Mouse (Mus musculus) kidney, adult 8-10 months (tissue): ENCODE data around the gene Spint3.
A peak's percentile ranks its signal among the peaks of the same experiment; 100 is the strongest.

ENCODE experiments used
- DNase-seq, 2 experiments: peaks; one replicate each; pipeline ENCODE4 v3.0.0; 2022

Gene Spint3

DNA sequence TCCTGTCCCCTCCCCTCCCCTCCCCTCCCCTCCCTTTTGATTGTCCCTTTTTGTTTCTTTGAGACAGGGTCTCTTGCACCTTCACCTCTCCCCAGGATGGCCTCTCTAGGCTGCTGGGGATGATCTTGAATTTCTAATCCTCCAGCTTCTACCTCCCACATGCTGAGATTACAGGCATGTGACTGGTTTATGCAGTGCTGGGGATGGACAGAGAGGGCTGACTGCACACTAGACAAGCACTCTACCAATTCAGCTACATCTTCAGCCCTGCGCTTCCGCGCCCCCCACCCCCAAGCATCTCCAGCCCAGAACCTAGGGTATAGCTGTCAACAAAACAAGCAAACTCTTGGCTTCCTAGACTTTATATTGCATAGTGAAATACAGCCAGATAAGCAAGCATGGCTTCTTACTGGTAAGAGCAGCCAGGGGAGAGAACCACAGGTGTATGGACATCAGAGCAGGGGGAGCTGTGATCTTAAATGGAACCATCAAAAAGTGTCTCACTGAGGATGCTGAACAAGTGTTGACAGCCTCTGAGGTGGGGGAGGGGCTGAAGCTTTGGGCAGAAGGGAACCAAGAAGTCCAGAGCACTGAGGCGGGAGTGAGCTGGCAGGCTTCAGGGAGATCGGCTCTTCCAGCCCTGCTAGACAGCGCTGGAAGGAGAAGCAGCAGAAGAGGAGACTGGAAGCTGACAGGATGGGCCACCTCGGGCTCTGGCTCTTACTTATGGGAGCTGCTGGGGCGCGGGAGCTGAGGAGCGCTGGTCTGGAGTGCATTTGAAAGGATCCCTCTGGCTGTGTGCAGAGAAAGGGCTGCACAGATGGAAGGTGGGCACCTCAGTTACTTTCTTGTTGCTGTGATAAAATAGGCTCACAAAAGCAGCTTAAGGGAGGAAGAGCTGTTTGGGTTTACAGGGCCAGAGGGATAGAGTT is 23.0 kb downstream of the Spint3 start:
- DNase-seq, result no peak

DNA sequence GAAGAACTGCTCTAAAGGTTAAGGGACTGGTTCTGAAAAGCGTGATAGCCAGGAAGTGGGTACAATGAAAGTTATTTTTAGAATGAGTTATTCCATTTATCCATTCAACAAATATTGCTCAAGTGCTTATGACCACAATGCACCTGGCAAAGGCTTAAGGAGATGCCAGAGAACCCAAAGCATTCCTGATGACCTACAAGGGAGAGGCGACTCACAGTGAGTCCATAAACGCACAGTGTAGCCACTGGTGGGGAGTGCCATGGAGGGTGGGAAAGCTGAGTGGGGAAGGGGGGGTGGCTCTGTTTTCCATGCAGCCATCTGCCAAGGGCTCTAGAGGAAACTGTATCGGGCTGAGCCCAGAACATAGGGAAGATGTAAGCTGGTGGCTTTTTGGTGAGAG is 23.9 kb downstream of the Spint3 start:
- DNase-seq, result no peak

DNA sequence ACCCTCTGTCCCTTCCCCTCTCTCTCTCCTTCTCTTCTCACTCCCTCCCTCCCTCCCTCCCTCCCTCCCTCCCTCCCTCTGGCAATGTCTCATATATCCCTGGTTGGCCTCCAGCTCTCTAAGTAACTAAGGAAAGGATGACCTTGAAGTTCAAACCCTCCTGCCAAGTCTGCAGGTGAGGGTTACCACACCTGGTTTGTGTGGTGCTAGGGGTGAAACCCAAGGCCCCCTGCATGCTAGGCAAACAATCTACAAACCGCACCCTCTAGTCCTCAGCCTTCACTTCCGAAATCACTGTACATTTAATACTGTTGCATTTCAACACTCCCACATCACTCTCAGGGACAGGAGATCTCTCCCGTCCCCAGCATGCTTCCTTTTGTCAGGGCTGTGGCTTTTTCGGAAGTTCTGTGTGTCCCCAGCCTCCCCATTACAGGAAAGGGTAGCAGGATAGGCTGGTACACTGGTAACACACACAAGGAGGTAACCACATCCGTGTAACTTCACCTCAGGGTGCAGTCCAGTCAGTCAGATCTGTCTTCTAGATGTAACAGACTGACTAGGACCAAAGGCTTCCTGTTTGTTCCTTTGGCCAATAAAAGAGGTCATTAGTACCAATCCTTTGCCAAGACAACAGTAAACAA is 28.7 kb downstream of the Spint3 start:
- DNase-seq, result no peak

DNA sequence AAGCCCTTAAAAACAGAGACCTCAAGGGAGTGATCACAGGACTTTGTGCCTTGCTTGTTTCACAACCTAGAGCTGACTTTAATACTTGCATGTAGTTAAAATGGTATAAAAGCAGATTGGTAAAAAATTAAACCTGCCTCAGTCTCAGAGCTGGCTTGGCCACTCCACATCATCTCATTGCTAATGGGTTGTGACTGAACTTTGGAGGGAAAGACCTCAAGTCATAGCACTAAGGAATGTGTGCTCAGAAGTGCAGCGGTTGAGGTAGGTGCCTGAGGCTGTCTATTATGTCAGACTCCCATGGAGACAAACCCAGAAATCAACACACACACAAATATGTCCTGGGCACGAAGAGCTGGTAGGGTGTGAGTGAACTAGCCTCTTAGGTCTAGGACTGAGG is 29.5 kb downstream of the Spint3 start:
- DNase-seq, result peak; percentile 45 to 86

DNA sequence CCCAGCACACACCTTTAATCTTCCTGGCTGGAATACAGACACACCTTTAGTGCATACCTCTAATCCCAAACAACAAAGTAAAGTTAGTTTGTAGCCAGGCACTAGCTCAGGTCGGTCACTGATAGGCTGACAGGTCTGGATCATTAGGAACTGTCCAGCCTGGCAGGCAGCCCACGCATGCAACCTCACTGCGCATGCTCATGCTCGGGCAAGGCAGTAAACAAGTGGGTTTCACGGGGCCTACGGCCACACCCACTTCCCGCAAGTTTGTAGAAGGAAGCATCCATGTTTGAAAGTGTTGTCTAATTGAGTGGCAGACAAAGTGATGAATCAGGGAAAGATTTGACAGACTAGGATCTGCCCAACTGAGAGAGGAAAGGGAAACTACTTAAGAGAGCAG is 30.7 kb downstream of the Spint3 start:
- peak in 1 of 2 experiments; percentile 15 for DNase-seq

DNA sequence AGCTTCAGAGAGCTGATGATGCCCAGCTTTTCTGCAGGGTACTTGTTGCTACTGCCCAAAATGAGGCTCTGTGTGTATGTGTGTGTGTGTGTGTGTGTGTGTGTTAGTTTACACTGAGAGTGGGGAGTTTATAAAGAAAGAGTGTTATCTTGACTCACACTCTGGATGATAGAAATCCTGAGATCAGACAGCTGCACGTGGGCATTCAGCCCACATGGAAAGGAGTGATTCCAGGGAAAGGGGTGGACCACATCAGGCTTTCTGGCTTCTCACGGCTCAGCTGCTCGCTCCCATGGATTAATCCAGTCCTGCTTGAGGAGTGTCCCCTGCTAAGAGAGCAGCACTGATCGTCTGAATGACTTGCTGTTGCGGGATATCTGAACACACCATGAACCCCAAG is 31.1 kb downstream of the Spint3 start:
- DNase-seq, result no peak

DNA sequence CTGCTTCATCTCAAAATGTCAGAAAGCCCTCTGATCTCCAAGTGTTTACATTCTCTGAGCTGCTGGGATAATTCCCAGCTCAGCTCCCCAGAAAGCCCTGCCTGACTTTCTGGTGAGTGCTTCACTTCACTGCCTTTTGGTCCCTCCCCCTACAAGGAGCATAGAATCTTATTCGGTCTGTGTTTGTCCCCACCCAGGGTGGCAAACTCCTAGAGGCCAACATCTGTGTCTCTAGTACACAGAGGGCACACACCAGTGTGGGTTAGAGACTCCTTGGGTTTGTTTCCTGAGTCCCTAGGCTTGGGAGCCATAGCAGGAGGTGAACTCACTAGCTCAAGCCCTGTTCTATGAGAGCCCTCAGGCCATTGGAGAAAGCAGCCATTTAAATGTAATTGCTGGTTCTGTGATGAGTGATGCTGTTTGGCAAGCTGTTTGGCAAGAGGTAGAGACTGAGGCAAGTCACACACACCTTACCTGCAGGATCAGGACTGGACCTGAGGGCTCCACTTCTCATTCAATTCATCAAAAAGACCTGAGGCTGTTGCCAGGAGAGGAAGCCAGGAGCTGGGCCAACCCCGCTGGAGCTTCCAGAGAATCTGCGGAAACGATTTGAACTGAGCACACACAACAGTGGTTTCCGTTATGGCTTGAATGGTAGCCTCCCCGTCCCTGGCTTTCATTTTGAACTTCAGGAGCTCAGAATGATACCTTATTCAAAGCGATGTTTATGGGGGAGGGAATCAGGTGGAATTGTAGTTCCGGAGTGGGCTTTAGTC is 32.4 kb downstream of the Spint3 start:
- peak in 1 of 2 experiments; percentile 35 for DNase-seq

DNA sequence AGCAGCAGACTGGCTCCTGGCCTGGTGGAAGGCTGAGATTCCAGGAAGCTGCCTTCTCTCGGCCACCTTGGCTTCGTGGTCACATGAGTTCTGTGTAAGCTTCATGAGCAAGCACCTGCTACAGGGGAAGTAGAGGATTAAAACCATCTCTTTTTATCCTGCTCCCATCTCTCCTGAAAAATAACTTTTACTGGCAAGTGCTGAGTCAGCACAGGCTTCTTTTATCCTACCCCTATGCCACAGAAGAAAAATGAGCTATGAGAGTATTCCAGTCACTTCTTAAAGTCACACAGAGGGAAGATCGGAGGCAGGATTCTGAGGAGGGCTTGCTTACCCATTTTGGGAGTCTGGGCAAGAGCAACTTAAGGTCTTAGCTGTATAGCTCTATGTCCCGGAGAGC is 36.3 kb downstream of the Spint3 start:
- no peak for DNase-seq

DNA sequence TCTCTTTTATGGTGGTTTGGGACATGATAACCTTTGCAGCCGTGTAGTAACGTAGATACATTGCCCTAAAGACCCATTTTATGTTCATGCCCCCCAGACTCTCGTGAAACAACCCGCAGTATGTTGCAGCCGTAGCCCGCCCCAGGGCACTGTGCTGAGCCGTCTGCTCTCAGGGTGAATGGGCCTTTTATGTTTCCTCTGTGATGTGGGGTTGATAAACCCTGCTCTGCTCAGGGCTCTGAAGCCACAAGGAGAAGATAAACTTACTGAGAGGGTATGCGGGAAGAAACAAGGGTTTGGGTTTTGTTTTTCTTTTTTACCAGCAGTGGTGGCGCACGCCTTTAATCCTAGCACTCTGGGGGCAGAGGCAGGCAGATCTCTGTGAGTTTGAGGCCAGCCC is 38.9 kb downstream of the Spint3 start:
- no peak for DNase-seq

DNA sequence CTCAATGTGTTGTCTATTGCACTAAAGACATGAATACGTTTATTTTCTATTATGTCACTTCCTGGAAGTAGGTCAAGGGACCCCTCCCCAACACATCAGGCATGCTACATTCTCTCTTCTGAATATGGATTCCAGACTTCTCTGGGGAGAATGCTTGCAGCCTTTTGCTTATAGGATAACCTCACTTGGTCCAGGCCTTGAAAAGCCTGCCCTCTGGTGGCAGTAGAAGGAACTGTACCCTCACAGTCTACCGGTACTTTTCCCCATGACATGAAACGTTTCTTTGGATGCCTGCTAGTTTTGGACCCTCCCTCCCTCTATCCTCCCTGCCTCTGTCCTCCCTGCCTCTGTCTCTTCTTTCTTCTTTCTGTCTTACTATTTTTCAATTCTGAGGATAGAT is 42.1 kb downstream of the Spint3 start:
- peak; percentile 61 to 75 for DNase-seq

DNA sequence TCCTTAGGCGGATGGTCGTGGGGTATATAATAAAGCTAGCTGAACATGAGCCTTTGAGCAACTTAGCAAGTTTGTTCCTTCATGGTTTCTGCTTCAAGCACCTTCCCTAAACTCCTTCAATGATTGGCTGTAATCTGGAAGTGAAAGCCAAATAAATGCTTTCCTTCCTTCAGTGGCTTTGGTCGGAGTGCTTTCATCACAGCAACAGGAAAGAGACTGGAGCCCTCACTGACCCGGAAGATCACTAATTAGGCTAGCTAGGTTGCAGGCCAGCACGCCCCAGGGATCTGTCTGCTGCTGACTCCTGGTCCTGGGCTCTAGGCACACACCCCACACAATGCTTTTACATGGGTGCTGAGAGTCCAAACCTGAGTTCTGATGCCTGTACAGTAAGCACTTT is 44.7 kb downstream of the Spint3 start:
- no peak for DNase-seq

DNA sequence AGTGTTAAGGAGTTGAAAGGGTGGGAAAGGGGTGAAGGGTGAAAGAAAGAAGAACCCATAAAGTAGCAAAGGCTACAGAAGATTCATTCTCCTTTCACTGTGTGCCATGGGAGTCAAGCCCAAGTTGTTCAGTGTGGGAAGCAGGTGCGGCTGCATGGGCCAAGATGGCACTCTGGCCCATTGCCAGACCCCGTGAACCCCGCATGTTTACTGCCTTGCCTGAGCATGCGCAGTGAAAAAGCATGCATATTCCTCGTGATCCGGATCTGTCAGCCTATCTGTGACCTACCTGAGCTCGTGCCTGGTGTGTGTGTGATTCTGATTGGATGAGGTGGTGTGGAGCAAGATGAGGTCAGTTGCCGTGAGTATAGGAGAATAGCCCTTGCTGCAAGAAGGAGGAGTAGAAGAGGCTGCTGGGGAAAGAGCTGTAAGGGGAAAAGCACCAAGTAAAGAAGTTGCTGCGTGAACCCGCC is 49.9 kb downstream of the Spint3 start:
- DNase-seq, result no peak

DNA sequence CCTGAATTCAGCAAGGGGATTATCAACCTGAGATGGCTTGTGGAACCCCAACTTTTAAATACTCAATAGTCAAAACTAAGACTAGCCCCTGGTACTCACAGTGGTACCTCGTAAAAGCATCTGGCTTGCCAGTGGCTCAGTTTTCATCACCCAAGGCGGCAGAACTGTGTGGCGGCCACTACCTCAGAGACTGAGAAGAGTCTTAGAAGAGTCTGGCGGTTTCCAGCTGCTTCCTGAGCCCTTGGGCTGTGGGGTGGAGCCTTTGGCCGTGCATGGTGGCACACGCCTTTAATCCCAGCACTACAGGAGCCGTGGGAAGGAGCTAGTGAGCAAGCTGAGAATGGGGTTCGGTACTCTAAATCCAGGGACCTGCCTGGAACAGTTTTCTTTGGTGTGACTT is 51.0 kb downstream of the Spint3 start:
- no peak for DNase-seq

DNA sequence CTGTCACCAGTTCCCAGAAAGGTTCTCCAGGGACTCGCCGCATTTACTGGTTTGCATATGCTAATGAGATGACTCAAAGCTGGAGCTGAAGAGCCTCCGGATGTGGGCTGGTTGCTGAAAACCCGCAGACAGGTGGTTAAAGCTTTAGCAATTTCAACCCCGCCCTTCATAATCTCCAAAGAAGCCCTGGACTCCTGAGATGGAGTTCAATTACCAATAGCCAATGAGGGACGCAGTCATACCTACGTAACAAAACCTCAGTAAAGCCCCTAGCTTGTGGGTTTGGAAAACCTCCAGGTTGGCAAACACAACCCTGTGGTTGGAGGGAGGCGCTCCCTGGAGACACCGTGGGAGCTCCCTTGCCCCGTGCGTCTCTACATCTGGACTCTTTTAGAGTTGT is 51.4 kb downstream of the Spint3 start:
- DNase-seq, result no peak

DNA sequence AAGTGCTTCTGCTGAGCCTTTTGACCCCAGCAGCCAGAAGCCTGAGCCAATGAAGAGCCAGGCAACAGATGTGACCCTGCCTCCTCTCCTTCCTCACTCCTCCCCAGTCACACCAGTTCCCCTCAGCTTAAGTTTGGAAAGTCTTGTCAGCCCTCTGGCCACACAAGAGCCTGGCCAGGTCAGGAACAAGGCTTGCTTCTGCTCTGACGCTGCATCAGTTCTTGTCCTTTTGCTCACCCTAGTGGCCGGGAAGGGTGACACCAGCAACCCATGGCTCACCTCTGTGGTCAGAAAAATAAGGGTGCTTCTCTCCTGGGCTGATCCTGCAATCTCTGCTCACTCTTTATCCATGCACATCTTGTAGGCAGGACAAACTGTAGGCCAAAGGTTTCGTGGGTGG is 52.5 kb downstream of the Spint3 start:
- peak; percentile 64 to 77 for DNase-seq
